Mouse (Mus musculus) liver, embryonic 16.5 days (tissue): ENCODE measurements at regions not wholly inside any gene's neighbourhood (a gene's known extent, or its start where the extent isn't known, plus 50 kb on each side); places are given as distances from the start of the nearest gene placed in this dataset.

Source experiments
- ATAC-seq: fragments of 200-750 bp; cut with Nextera tagmentation; 2 replicates; pipeline ENCODE4 v1.8.0; 2017; ENCODE audit warnings: low read depth, mild to moderate bottlenecking, moderate number of reproducible peaks, moderate library complexity
- H3K27ac ChIP-seq: fragments of 300-500 bp; sonication (generic); 2 replicates; pipeline ENCODE4 v1.5.1; 2014; ENCODE audit warnings: mild to moderate bottlenecking, low read length
- H3K27me3 ChIP-seq: fragments of 300-500 bp; sonication (generic); 2 replicates; pipeline ENCODE4 v1.6.1; 2014; ENCODE audit warnings: low read depth, low read length, mixed read lengths; ENCODE audit not compliant: control insufficient read depth, insufficient read depth
- H3K36me3 ChIP-seq: fragments of 300-500 bp; sonication (generic); 2 replicates; pipeline ENCODE4 v1.6.1; 2014; ENCODE audit warnings: mild to moderate bottlenecking; ENCODE audit not compliant: control insufficient read depth, insufficient read depth
- H3K4me1 ChIP-seq: fragments of 300-500 bp; sonication (generic); 2 replicates; pipeline ENCODE4 v1.6.1; 2014; ENCODE audit warnings: low read depth, low read length, mixed read lengths; ENCODE audit not compliant: control insufficient read depth
- H3K4me2 ChIP-seq: fragments of 300-500 bp; sonication (generic); 2 replicates; pipeline ENCODE4 v1.6.1; 2014; ENCODE audit warnings: low read depth, low read length, mixed read lengths
- H3K4me3 ChIP-seq: fragments of 300-500 bp; sonication (generic); 2 replicates; pipeline ENCODE4 v1.5.1; 2014; ENCODE audit warnings: low read depth, mild to moderate bottlenecking, low read length
- H3K9ac ChIP-seq: fragments of 300-500 bp; sonication (generic); 2 replicates; pipeline ENCODE4 v1.6.1; 2014; ENCODE audit warnings: low read depth, low read length
- H3K9me3 ChIP-seq: fragments of 300-500 bp; sonication (generic); replicated peaks from 2 replicates; pipeline ENCODE4 v1.6.1; 2016; ENCODE audit warnings: low read length; ENCODE audit not compliant: control insufficient read depth
- WGBS: fragments of 180-500 bp; shearing (Covaris S2); extraction: QIAGEN DNeasy Blood & Tissue Kit; methylation state at CpG from one replicate; pipeline ENCODE4 v1.1.7; 2014; ENCODE audit not compliant: insufficient replicate concordance; 5-methylcytosine and 5-hydroxymethylcytosine counted together

DNA sequence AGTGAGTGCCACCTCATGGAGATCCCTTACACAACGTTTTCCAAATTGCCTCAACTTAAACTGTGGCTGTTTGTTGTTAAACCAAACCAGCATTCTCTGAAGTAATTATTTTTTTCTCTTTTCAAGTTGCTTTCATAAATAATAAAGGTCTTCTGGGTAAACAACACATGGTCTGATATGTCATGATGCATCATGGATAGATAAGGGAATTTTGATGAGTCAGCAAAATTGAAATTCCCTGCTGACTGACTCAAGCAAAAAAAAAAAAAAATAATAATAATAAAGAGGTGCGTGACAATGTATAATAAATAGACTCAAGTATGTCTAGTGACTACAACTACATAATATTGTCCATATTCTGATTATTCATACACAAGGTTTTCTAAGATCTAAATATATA is 201.8 kb downstream of the Adgb start:
- Histone ChIP-seq H3K27me3 (no peaks in the 10 kb centered on the region), H3K27ac (no peak overlapping the region), H3K4me2 (no peak overlapping the region), H3K36me3 (no peaks in the 10 kb centered on the region), H3K9ac (no peak overlapping the region), H3K9me3 (no peaks in the 10 kb centered on the region), H3K4me1 (no peaks in the 10 kb centered on the region), H3K4me3 (no peak overlapping the region)
- ATAC-seq, result no peak
- 59% methylated on average over 2 of the region's 2 CpGs for WGBS

DNA sequence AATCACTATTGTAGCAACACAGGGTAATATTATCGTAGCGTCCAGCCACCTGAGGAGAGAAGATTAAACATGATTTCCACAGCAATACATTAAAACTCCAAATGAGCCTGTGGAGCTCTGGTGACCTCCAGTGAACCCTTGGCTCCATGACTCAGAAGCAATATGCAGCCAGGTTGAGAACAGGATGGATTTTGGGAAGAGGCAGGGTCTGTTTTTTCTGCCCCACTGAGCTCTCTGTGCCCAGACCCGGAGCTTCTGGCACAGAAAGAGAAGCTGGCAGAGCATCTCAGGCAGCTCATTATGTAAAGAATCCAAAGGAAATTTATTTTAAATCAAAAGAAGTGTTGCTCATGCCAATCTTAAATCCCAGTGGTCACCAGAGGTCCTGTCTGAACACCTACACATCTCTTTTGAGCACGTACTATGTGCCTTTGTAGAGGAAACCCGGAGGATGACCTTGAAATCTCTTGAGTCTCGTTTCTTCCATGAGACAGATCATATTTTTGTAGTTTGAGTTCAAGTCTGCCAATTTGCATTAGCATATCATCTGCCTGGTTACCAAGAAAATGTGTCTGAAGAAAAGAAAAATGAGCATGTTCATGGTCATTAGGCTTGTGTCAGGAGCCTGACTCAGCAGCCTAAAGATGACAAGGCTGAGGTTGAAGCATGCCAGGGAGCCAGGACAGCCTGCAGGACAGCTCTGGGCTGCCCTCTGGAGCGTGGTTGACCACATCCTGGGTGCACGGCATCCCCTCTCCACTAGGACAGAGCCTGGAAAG is 219.4 kb downstream of the Adgb start:
- no peak overlapping the region for H3K4me3 ChIP-seq
- 54% methylated on average over 8 of the region's 8 CpGs for WGBS
- no peak overlapping the region for H3K9ac ChIP-seq

GRCm38 (mm10) chr10:10252136-10252535 is 220.0 kb downstream of the Adgb start:
- Histone ChIP-seq H3K4me1 (no peaks in the 10 kb centered on the region), H3K27ac (no peak overlapping the region), H3K36me3 (no peaks in the 10 kb centered on the region), H3K9ac (no peak overlapping the region), H3K27me3 (no peaks in the 10 kb centered on the region), H3K4me3 (no peak overlapping the region), H3K4me2 (no peak overlapping the region), H3K9me3 (no peaks in the 10 kb centered on the region)
- no peak for ATAC-seq
- 55% methylated on average over 7 of the region's 7 CpGs for WGBS

More for the DNA sequence above, 219.4 kb downstream of the Adgb start:
- Histone ChIP-seq H3K27me3 (no peaks in the 10 kb centered on the region), H3K36me3 (no peaks in the 10 kb centered on the region), H3K9me3 (no peaks in the 10 kb centered on the region), H3K4me1 (no peaks in the 10 kb centered on the region), H3K27ac (no peak overlapping the region), H3K4me2 (no peak overlapping the region)
- no peak for ATAC-seq

- Histone ChIP-seq H3K4me3 (no peak overlapping the region), H3K4me1 (no peaks in the 10 kb centered on the region), H3K9ac (no peak overlapping the region), H3K36me3 (no peaks in the 10 kb centered on the region), H3K27ac (no peak overlapping the region), H3K4me2 (no peak overlapping the region), H3K27me3 (no peaks in the 10 kb centered on the region), H3K9me3 (no peaks in the 10 kb centered on the region)
- ATAC-seq, result no peak
- 56% methylated on average over 14 of the region's 14 CpGs for WGBS
Observed at GRCm38 (mm10) chr10:10234894-10235523, 237.1 kb downstream of the Adgb start.

DNA sequence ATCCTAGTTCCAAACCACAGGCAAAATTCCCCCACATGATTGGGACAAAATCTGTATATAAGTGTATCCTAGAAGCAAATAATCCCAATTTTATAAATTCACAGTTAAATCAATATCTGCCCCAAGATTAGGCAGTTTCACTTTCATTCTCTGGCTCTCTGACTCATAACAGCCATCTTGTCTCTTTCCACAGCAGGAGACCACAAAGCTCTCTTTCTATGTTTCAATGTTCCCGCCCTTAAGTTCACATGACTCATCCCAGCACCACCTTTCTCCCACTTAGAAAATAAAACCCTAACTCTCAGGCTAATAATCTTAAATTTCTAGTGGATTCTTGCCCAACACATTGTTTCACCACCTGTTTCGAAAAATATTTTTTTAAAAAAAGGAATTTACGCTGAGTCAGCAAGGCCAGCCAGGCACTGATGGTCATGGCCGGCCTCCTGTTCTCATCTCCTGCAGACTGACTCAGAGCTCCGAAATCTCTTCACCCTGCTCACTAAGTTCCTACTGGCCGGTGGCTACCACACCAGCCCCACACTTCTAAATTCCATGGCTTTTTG is 247.5 kb downstream of the Adgb start:
- WGBS, result 71% methylated on average over 6 of the region's 6 CpGs
- Histone ChIP-seq H3K4me2 (no peak overlapping the region), H3K4me3 (no peak overlapping the region), H3K9me3 (no peaks in the 10 kb centered on the region), H3K27ac (no peak overlapping the region), H3K36me3 (no peaks in the 10 kb centered on the region), H3K9ac (no peak overlapping the region), H3K4me1 (no peaks in the 10 kb centered on the region), H3K27me3 (no peaks in the 10 kb centered on the region)
- no peak for ATAC-seq

- H3K27ac ChIP-seq, result no peak overlapping the region
- H3K9ac ChIP-seq, result no peak overlapping the region
- H3K36me3 ChIP-seq, result no peaks in the 10 kb centered on the region
- no peaks in the 10 kb centered on the region for H3K4me1 ChIP-seq
- ATAC-seq, result no peak
- H3K9me3 ChIP-seq, result no peaks in the 10 kb centered on the region
- no peaks in the 10 kb centered on the region for H3K27me3 ChIP-seq
- H3K4me2 ChIP-seq, result no peak overlapping the region
- no peak overlapping the region for H3K4me3 ChIP-seq
- 78% methylated on average over 4 of the region's 4 CpGs for WGBS
Observed at GRCm38 (mm10) chr10:10219726-10220125, 252.4 kb downstream of the Adgb start.

DNA sequence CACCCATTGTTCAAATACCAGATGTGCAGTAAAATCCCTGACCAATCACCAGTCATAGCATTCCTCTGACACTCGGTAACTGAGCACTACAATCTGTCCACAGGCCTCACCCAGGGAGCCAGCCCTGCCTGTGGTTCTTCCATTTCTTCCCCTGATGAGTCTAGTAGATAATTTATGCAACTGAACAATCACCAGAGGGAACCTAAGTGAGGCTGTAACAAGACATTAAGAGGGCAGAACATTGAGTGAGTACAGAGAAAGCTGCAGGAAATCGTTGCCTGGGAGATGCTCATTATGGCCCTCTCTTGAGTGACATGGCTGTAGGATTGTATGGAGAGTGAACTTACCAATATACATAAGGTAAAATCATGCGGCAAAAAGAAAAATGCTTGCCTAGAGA is 255.2 kb downstream of the Adgb start:
- H3K4me2 ChIP-seq, result no peak overlapping the region
- H3K27me3 ChIP-seq, result no peaks in the 10 kb centered on the region
- H3K36me3 ChIP-seq, result no peaks in the 10 kb centered on the region
- H3K4me3 ChIP-seq, result no peak overlapping the region
- ATAC-seq, result no peak
- H3K4me1 ChIP-seq, result no peaks in the 10 kb centered on the region
- WGBS, result 60% methylated on average over 3 of the region's 3 CpGs
- H3K9me3 ChIP-seq, result no peaks in the 10 kb centered on the region
- H3K27ac ChIP-seq, result no peak overlapping the region
- no peak overlapping the region for H3K9ac ChIP-seq

DNA sequence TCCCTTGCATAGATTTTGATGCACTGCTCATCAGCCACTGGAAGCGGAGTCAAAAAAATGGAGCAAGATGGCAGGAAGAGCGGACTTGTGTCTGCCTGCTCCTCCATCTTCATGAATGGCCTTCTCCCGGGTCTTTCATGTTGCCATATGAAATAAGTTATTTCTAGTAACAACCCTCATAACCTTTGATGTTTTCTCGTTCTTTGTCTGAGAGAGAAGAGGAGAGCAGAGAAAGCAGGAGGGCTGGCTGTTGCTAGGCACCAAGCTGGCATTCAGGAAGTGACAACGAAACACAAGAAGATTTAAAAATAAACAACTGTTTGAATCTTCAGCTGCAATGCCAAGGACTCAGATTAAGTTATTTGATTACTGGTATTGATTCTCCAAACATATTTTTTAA is 256.8 kb downstream of the Adgb start:
- Histone ChIP-seq H3K9me3 (no peaks in the 10 kb centered on the region), H3K9ac (no peak overlapping the region), H3K4me1 (no peaks in the 10 kb centered on the region), H3K4me3 (no peak overlapping the region), H3K27me3 (no peaks in the 10 kb centered on the region), H3K4me2 (no peak overlapping the region), H3K36me3 (no peaks in the 10 kb centered on the region), H3K27ac (no peak overlapping the region)
- ATAC-seq, result no peak
- 61% methylated on average over 5 of the region's 5 CpGs for WGBS

DNA sequence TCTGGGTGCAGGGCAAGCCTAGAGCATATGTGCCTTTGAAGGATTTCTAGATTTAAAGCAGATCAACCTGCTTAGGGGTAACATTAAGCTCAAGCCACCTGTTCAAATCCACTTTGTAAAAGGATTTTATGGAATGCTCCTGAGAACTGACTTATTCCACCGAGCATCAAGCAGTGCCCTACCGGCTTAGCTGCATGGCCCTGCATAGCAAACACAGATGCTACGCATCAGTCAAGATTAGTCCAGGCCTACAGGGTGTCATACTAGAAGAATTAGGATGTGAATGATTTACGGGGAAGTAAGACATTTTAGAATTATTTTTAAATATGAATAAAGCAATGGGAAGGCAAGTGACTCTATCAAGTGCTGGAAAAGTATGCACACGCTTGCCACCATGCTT is 263.8 kb downstream of the Adgb start:
- ATAC-seq, result no peak
- no peak overlapping the region for H3K4me3 ChIP-seq
- no peaks in the 10 kb centered on the region for H3K36me3 ChIP-seq

More for the DNA sequence above, 263.8 kb downstream of the Adgb start:
- H3K4me2 ChIP-seq, result no peak overlapping the region
- WGBS, result 64% methylated on average over 5 of the region's 5 CpGs
- H3K9ac ChIP-seq, result no peak overlapping the region
- H3K27me3 ChIP-seq, result no peaks in the 10 kb centered on the region
- H3K27ac ChIP-seq, result no peak overlapping the region
- no peaks in the 10 kb centered on the region for H3K4me1 ChIP-seq
- no peaks in the 10 kb centered on the region for H3K9me3 ChIP-seq
